Mouse (Mus musculus) hindbrain, embryonic 11.5 days (tissue): ENCODE results near the gene Irak2. TPM values are rescaled to one million over a fixed set of nuclear protein-coding genes. Genes with fewer than 3 reads are reported as not detected.

ENCODE experiments used
- ATAC-seq: fragments of 200-750 bp; cut with Nextera tagmentation; 2 replicates; pipeline ENCODE4 v1.8.0; 2017; ENCODE audit warnings: mild to moderate bottlenecking, moderate TSS enrichment, moderate library complexity; ENCODE audit not compliant: low FRiP score
- DNase-seq: peaks from one replicate; pipeline ENCODE4 v3.0.0-alpha.2; 2015; ENCODE audit warnings: low spot score
- H3K27ac ChIP-seq: fragments of 300-500 bp; sonication (generic); 2 replicates; pipeline ENCODE4 v1.5.1; 2014; ENCODE audit warnings: mild to moderate bottlenecking, low read depth, low read length
- H3K27me3 ChIP-seq: fragments of 300-500 bp; sonication (generic); 2 replicates; pipeline ENCODE4 v1.6.1; 2014; ENCODE audit warnings: mild to moderate bottlenecking, low read length, moderate library complexity, mixed read lengths; ENCODE audit not compliant: control insufficient read depth, insufficient read depth
- H3K36me3 ChIP-seq: fragments of 300-500 bp; sonication (generic); 2 replicates; pipeline ENCODE4 v1.6.1; 2014; ENCODE audit warnings: mild to moderate bottlenecking, low read length, moderate library complexity, mixed read lengths; ENCODE audit not compliant: control insufficient read depth, insufficient read depth
- H3K4me1 ChIP-seq: fragments of 300-500 bp; sonication (generic); replicated peaks from 2 replicates; pipeline ENCODE4 v1.6.1; 2014; ENCODE audit warnings: low read length, mixed read lengths; ENCODE audit not compliant: control insufficient read depth, insufficient read depth
- H3K4me2 ChIP-seq: fragments of 300-500 bp; sonication (generic); replicated peaks from 2 replicates; pipeline ENCODE4 v1.6.1; 2014; ENCODE audit warnings: mild to moderate bottlenecking, low read depth, low read length
- H3K4me3 ChIP-seq: fragments of 300-500 bp; sonication (generic); 2 replicates; pipeline ENCODE4 v1.5.1; 2014; ENCODE audit warnings: low read depth, low read length
- H3K9ac ChIP-seq: fragments of 300-500 bp; sonication (generic); 2 replicates; pipeline ENCODE4 v1.6.1; 2014; ENCODE audit warnings: low read depth, low read length
- H3K9me3 ChIP-seq: fragments of 300-500 bp; sonication (generic); 2 replicates; pipeline ENCODE4 v1.6.1; 2016; ENCODE audit warnings: low read length; ENCODE audit not compliant: control insufficient read depth
- WGBS: fragments of 180-500 bp; shearing (Covaris S2); extraction: QIAGEN DNeasy Blood & Tissue Kit; methylation state at CpG from one replicate; pipeline ENCODE4 v1.1.7; 2014; 5-methylcytosine and 5-hydroxymethylcytosine counted together
- polyA plus RNA-seq: library from polyadenylated mRNA; unstranded; fragments of >200 nt; fragmentation: Nextera tagmentation; extraction: Ambion mirVana; gene quantifications from 2 replicates; pipeline ENCODE4 v1.2.1, GENCODE M21; 2014

The Irak2 gene
- polyA plus RNA-seq, 1 experiment from 2014 or later = 1.6 TPM

DNA sequence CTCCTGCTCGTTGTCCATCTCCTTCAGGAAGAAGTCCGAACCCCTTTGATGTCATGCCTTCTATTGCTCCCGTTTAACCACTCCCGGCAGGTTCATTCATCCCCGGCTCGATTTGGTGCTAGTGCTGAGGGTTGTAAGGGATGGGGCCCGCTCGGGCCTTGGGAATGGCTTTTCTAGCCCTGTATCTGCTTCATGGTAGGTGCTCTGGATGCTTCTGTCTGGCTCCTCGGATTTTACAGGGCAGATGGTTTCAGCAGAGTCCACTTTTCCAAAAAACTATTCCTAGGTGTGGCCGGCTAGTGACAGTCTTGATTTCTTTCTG is 33.1 kb upstream of the Irak2 start:
- H3K27ac ChIP-seq = peak overlapping the region; percentile 74; the same call in 1 of the 2 replicates
- WGBS = 5% methylated on average over 10 of the region's 10 CpGs
- DNase-seq (peak; percentile 68), ATAC-seq (no peak; the same call in 1 of the 2 replicates)
- H3K36me3 ChIP-seq = no peaks in the 10 kb centered on the region
- peak overlapping the region; percentile 91 for H3K9ac ChIP-seq
- H3K4me3 ChIP-seq = peak overlapping the region; percentile 92
- no peaks in the 10 kb centered on the region for H3K4me1 ChIP-seq
- no peaks in the 10 kb centered on the region for H3K27me3 ChIP-seq
- no peaks in the 10 kb centered on the region for H3K9me3 ChIP-seq
- H3K4me2 ChIP-seq = peak overlapping the region; percentile 63

DNA sequence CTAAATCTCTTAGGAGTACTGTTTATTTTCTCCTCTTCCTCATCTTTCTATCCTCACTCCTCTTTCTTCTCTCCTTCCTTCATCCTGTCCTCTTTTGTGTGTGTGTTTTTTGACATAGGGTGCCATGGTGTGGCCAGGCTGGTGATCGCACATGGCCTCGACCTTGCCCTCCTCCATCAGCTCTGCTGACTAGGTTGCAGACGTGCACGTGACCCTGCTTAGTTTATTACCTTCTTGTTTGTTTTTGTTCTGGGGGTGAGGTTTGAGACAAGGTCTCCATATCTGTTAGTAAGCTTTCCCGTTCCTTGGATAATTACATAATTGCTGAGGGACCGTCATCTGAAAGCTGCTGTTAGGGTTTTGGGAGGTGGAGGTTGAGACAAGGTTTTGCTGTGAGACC is 29.4 kb upstream of the Irak2 start:
- WGBS = 89% methylated on average over 6 of the region's 6 CpGs
- H3K4me3 ChIP-seq = no peak overlapping the region
- no peak for DNase-seq
- H3K27me3 ChIP-seq = no peaks in the 10 kb centered on the region
- ATAC-seq = no peak
- H3K36me3 ChIP-seq = 0 out of 2 replicates have a peak, but pooled peaks cover 2% of the 10 kb centered on the region
- H3K4me1 ChIP-seq = no peaks in the 10 kb centered on the region
- H3K4me2 ChIP-seq = no peak overlapping the region
- H3K9me3 ChIP-seq = no peaks in the 10 kb centered on the region
- no peak overlapping the region for H3K9ac ChIP-seq
- H3K27ac ChIP-seq = no peak overlapping the region

DNA sequence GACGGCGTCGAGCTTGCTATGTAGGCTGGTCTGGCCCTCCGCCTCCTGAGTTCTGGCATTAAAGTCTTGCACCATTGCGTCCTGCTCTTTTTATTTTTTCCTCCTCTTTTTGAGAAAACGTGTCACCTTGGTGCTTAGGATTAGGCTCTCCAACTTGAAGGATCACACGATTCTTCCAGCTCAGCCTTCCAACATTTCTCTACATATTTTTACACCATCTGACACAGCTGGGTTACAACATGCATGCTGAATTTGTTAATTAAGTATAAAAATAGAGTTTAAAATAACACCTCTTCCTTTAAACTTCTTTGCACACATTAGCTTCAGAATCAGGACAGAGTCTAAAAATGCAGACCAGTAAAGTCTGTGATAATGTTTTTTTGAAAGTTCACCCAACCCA is 29.0 kb upstream of the Irak2 start:
- H3K4me2 ChIP-seq = no peak overlapping the region
- no peak for ATAC-seq

DNA sequence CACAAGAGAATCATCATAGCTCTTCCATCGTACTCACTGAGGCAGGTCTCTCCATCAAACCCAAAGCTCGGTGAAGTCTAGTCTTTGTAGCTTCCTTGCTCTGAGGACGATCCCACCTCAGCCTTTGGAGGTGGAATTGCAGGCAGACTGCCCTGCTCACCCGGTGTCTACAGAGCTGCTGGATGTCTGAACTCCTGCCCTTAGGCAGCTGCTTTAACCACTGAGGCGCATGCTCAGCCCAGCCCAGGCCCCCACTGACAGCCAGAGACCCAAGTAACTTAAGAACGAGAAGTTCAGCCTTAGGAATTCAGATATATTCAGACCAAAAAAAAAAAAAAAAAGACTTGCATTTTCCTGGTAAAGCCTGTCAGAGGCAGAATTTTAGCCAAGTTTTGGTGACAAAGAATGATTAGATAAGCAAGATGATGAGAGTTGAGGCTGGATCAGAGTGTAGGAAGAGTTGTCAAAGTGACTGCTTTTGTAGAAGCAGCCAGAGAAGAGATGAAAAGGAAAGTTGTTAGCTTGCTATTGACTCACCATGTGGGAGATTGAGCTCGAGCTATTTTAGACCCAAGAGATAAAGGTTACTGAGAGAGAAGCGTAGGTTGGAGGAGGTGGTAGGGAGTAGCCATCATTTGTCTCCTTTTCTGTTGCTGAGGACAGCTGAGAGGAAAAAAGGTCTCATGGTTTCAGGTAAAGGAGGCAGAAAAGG is 25.9 kb upstream of the Irak2 start:
- Histone ChIP-seq H3K36me3 (peaks cover 14% of the 10 kb centered on the region; the same call in 1 of the 2 replicates), H3K27ac (no peak overlapping the region), H3K9ac (no peak overlapping the region), H3K27me3 (no peaks in the 10 kb centered on the region), H3K4me1 (no peaks in the 10 kb centered on the region), H3K4me2 (no peak overlapping the region), H3K9me3 (no peaks in the 10 kb centered on the region), H3K4me3 (no peak overlapping the region)
- 89% methylated on average over 8 of the region's 8 CpGs for WGBS
- DNase-seq (no peak), ATAC-seq (no peak)

More for the DNA sequence above, 29.0 kb upstream of the Irak2 start:
- DNase-seq = no peak
- peaks cover 5% of the 10 kb centered on the region; the same call in 1 of the 2 replicates for H3K36me3 ChIP-seq
- H3K9me3 ChIP-seq = no peaks in the 10 kb centered on the region
- no peak overlapping the region for H3K9ac ChIP-seq
- H3K27me3 ChIP-seq = no peaks in the 10 kb centered on the region
- H3K4me3 ChIP-seq = no peak overlapping the region
- no peak overlapping the region for H3K27ac ChIP-seq
- no peaks in the 10 kb centered on the region for H3K4me1 ChIP-seq
- WGBS = 94% methylated on average over 7 of the region's 7 CpGs

DNA sequence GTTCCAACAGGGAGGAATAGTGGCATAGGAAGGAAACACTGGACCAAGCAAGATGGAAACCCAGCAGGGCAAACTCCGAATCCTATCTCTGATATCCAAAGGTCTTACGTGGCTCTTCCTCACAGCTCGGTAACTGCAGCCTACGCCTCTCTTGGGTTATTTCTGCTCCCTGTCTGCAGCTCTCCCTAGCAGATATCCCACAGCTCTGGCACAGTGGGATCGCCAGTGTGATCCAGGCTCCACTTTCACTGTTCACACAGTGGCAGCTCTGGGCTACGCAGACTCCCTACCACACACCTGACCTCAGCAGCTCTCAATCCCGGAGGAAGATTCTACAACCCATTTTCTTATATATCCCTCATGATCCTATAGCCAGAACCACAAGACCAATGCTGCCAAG is 24.1 kb upstream of the Irak2 start:
- Histone ChIP-seq H3K9ac (no peak overlapping the region), H3K4me2 (no peak overlapping the region), H3K9me3 (no peaks in the 10 kb centered on the region), H3K4me1 (no peaks in the 10 kb centered on the region), H3K27ac (no peak overlapping the region), H3K36me3 (peaks cover 14% of the 10 kb centered on the region; the same call in 1 of the 2 replicates), H3K4me3 (no peak overlapping the region), H3K27me3 (no peaks in the 10 kb centered on the region)
- 99% methylated on average over 7 of the region's 7 CpGs for WGBS
- no peak for DNase-seq
- no peak for ATAC-seq

DNA sequence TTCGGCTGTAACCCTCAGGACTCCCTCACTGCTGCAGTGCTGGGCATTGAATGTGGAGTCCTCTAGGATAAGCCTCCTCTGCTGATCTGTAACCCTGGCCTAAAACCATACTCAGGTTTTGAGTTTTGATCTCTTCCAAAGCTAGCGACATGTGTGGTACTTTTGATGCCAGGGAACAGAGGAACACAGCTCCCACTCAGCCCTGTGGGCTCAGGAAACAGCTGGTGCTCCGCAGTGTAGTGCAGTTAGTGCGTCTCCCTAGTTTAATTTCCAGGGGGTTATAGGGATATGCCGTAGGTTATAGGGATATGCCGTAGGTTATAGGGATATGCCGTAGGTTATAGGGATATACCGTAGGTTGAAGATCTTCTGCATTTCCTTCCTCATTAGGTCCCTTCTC is 23.3 kb upstream of the Irak2 start:
- Histone ChIP-seq H3K4me1 (no peaks in the 10 kb centered on the region), H3K36me3 (peaks cover 14% of the 10 kb centered on the region; the same call in 1 of the 2 replicates), H3K4me3 (no peak overlapping the region), H3K27me3 (no peaks in the 10 kb centered on the region), H3K27ac (no peak overlapping the region), H3K4me2 (no peak overlapping the region), H3K9ac (no peak overlapping the region), H3K9me3 (no peaks in the 10 kb centered on the region)
- WGBS = 95% methylated on average over 8 of the region's 8 CpGs
- DNase-seq (no peak), ATAC-seq (no peak)

DNA sequence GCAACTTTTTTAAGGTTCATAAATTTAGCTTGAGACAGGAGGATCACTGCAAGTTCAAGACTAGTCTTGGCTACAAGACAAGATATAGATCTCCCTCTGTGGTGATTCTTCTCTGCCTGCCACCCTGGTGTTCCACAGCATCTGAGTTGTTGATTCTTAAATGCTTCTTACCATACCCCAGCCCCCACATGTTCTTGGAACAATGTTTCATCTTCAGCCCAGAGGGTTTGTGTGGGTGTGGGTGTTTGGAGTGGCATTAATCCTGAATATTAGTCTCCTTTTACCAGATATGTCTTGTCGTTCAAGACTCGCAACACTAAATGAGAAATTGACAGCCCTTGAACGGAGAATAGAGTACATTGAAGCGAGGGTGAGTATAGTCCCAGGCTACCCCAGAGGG is 22.8 kb upstream of the Irak2 start:
- no peaks in the 10 kb centered on the region for H3K9me3 ChIP-seq
- H3K4me1 ChIP-seq = no peaks in the 10 kb centered on the region
- no peak for ATAC-seq
- no peak overlapping the region for H3K9ac ChIP-seq
- H3K36me3 ChIP-seq = peaks cover 11% of the 10 kb centered on the region; the same call in 1 of the 2 replicates
- no peak overlapping the region for H3K4me2 ChIP-seq
- WGBS = 93% methylated on average over 4 of the region's 4 CpGs
- no peak for DNase-seq
- no peak overlapping the region for H3K4me3 ChIP-seq
- no peak overlapping the region for H3K27ac ChIP-seq
- no peaks in the 10 kb centered on the region for H3K27me3 ChIP-seq

DNA sequence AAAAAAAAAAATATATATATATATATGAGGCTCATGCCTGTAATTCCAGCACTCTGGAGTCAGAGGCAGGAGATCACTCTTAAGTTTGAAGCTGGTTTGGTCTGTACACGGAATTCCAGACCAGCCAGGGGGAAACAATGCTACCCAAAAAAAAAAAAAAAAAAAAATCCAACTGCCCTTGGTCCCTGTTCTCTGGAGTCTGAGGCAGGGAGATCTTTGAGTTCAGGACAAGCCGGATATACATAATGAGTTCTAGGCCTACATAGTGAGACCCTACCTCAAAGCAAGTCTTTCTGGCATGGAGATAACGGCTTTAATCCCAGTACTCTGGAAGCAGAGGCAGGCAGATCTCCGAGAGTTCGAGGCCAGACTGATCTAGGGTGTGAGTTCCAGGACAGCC is 14.9 kb upstream of the Irak2 start:
- no peaks in the 10 kb centered on the region for H3K9me3 ChIP-seq
- DNase-seq (no peak), ATAC-seq (0 out of 2 replicates have a peak, but pooled peaks have one; percentile 10)
- 76% methylated on average over 5 of the region's 5 CpGs for WGBS
- no peaks in the 10 kb centered on the region for H3K36me3 ChIP-seq
- H3K9ac ChIP-seq = no peak overlapping the region
- no peak overlapping the region for H3K27ac ChIP-seq
- peaks cover 2% of the 10 kb centered on the region; the same call in 1 of the 2 replicates for H3K4me1 ChIP-seq
- peak overlapping the region; percentile 54; the same call in 1 of the 2 replicates for H3K4me3 ChIP-seq
- H3K4me2 ChIP-seq = no peak overlapping the region
- no peaks in the 10 kb centered on the region for H3K27me3 ChIP-seq
